Mouse (Mus musculus) embryo, embryonic 11 days (tissue): ENCODE measurements around the gene Atoh8.

Experiments used
- DNase-seq: peaks from one replicate; pipeline ENCODE4 v3.0.0-alpha.2; 2015

Atoh8 gene

DNA sequence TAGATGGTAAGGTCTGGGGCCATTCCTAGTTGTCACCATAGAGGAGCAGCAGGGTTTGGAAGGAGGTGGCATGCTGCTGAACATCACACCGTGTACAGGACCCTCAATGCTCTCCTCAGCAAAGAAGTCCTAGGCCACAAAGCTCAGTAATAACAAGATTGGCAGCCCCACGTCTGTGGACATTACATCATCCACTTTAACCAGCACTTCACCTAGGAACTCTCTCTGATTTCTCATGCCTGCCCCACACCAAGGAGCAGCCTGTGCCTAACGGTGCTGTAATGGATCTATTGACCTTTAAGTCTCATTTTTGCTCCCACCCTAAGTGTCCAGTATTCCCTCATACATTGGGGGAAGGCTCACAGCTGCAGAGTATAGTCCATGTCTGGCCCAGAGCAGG, 9.7 kb downstream of the Atoh8 start:
- DNase-seq = no peak

DNA sequence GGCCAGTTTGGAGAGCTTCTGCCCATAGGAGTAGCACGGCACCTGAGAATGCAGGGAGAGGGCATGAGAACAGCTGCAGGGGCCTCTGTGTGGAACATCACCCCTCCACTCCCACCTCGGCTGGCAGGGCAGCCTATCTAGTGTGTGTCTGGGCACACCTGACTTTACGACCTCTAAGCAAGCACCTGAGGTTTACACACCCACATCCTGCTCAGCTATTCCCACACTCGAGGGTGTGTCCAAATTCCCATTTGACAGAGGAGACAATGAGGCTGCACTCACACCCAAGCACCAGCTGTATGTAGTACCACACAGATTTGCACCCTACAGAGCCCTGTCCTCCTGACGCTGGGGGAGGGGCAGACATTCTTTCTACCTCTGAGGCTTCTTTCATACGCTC, 11.5 kb downstream of the Atoh8 start:
- DNase-seq = no peak

DNA sequence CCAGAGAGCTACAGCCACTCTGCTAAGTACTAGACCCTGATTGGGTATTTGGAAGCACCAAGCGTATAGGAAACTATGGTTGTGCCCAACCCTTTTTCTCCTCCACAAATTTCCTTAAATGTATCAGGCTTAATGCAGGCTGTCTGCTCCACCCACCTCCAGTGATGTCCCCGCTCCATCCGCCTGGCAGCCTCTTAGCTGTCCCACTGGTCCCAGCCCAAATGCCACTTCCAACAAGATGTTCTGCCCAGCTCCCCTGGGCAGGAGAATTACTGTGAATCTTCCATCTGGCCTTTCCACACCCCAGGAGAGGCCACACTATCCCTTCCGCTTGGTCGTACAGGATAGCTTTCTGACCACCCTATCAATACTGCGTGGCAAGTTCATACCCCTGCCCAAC, 12.5 kb downstream of the Atoh8 start:
- DNase-seq = no peak

DNA sequence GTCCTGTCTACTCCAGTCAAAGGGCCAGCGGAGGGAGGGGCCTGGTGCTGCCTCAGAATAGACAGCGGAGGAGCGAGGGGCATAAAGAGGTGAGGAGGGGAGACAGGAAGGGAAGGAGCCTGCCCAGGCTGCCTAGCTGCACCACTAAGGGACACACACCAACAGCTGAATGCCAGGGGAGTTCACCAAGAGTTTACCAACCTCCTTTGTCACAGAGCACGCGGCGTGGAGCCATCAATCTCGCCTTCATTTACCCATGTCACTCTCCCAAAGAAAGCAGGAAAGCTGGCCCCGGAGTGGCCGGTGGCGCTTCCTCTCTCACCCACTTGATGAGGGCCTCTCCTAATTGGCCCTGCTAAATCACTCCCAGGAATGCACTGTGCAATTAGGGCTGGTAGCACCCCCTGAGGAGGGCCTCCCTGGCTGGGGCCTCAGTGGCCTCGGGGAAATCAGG, 13.1 kb downstream of the Atoh8 start:
- peak; percentile 65 for DNase-seq

DNA sequence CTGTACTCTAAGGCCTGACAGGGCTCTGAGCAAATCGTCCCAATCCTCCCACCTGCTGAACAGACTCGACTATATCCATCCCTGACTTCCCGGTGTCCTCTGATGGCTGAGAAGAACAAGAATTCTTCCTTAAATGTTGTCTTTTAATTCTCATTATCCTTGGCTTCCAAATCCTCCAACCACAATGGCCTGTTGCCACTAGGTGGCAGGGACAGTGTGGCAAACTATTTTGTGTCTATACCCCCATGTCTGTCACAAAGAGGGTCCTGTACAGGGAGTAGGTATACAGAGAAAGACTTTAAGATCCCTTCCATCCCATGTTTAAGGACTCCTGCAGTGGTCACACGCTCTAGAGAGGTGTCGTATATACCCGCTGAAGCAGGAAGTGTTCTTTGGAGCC, 14.1 kb downstream of the Atoh8 start:
- no peak for DNase-seq

DNA sequence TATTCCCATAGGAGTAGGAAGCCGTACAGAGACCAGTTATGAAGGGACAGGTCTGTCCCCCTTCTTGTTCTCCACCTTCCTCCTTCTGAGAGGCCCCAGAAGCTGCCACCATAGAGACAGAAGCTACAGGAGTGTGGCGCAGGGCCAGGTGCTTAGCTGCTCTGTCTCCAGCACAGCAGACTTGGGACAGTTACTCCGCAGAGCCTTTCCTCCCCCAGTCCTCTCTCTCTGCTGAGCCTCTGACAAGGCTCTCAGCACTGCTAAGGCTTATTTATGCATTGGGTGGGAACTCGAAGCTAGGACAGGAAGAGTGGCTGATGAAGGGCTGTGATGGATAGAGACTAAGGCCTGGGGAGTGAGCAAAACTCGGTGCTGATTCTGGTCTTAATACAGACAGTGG, 15.8 kb downstream of the Atoh8 start:
- DNase-seq = no peak

DNA sequence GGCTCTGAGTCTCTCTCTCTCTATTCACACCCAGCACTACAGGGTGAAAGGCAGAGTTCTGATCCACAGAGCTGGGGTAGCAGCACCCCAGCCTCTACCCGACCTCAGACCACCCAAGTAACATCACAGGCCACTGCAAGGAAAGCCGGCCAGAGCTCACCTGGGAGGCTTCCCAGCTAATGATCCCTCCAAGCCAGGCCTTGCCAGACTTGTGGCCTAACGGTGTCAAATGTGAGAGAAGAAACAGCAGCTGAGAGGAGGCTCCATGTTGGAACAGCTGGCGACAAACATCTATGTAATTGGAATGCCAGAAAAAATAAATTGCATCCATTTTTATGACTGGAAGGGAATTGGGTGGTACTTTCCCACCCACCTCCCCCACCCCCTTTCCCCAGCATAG, 17.1 kb downstream of the Atoh8 start:
- no peak for DNase-seq

DNA sequence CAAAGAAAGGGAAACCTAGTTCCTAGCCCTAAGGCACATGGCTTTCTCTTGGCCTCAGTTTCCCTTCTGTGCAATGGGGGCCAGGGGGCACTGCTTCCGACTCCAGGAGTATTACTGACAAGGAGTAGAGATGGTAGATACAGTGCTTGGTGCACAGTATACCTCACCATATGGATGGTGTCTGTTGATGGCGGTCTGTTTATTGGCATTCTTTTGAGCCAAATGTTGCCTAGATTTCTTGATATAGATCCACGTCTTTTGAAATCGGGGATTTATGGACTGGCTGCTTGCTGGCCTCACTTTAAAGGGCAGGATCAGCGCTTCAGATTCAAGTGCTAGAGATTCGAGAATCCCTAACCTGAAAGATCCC, 18.0 kb downstream of the Atoh8 start:
- no peak for DNase-seq

DNA sequence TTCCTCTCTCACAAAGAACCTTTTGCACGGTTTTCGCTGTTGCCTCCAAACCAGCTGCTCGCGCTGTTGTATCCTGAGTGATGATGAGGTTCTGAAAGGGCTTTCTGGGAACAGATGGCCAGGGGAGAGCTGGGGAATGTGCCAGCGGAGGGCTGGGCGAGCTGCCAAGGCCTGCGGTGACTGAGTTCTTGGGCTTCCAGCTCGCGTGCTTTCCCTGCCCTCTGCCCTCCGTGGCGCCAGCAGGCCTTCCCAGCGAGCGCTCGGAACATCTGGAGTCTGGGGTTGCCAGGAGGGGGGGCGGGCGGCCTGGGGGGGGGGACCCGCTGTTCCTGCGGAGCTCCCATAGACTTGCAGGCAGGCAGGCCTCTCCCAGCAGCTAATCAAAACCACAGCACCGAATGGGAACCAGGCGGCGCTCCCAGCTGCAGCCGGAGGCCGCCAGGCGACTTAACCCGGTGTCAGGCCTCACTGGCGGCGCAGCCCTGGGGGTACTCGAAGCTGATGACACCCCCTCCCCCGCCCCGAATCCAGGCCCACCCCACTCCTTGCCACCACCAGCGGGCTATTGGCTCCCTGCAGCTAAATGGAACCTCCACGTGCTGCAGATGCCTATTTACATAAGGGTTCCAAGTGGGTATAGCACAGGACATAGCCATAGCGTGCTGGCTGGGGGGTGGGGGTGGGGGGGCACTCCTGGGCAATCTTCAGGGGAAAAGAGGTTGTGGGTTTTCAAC, 18.5 kb downstream of the Atoh8 start:
- peak; percentile 96 for DNase-seq

DNA sequence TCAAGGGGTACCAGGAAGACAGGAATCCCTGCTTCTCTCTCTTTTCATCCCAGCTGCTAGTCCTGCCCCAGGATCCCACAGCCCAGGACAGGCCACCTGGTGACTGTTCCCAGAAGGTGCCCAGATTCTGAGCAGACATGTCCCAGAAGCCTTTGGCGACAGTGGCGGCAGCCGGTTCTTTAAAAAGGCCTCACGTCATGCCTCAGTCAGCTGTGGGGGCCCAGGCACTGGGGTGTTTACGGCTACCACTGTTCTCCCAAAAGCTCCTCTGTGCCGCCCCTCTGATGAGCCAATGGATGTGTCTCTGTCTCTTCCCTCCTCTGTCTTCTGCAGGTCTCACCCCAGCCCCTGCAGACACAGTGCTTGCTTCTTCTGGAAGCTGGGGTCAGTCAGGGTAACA, 19.8 kb downstream of the Atoh8 start:
- DNase-seq = peak; percentile 43

DNA sequence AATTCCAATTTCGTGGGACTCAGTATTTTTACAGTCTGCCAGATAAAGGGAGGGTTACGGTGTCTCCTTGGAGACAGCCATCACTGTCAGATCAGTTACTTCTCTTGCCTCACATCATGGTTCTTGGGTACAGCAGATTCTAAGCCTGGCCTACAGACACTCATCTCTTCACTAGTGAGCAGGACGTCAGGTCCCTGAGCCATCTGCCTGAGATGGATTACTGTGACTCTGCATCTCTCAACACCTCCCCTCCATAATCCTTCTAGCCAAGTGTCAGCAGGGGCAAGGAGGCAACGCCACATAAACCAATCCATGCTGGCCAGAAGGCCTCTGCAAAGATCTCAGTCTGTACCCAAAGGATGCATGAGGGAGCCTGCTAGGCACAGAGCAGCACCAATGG, 24.0 kb downstream of the Atoh8 start:
- no peak for DNase-seq

DNA sequence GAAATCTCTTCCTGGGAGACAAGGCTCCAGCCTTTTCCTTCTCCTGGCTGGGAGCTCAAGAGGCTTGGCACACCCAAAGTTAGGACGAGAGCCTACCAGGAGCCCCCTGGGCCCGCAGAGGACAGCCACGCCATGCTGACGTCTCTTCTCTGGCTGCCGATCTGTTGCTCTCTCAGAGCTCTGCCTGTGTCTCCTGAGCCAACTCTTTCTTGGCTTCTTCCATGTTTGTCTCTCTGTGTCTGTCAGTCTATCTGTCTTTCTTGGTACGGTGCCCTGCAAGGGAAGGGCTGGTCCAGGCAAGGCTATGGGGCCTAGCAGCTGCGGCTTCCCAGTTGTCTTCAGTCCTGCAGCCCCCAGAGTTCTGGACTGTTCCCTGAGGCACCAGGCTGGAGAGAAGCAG, 24.6 kb downstream of the Atoh8 start:
- no peak for DNase-seq

DNA sequence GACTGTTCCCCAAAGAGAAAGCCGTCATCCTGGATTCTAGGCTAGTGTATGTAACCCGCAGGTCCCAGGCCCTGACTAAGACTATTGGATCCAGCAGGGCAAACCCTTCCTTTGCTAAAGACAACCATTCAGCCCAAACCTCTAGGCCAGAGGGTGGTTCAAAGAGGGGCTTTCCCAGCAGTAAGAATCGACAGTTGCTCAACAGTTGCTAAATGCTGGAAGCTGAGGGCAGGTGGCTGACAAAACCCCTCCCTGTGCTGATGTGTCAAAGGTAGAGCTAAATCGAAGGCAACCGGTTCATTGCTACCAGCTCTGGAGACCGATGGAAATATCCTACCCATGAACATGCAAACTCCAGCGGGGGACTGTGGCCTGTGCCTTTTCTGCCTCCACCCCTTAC, 25.6 kb downstream of the Atoh8 start:
- no peak for DNase-seq

DNA sequence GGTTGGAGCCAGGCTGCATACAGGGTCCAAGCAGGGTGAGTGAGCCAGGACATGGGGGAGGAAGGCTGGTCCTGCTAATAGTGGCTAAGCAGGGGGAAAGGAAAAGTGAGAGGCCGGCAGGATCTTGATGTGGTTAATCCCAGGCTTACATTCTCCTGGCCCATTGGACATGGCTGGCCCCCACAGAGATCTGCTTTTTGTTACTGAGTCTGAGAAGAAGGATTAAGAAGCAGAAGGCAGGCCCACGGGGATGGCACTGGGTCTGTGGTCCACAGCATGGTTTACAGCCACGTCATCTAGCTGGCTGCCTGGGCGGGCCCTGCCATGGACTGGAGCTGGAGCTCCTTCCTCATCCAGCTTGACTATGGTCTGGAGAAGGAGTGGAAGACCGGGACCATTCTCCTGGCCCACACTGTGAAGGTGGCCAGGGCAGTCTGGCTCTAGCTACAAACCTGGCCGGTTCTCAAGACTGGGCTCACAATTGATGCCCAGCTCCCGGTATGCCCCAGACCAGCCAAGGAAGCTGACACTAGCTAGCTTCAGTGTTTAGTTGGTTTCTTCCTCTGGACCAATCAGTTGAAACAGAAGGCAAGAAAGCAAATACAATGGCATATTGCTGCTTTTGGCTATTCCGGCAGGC, 26.9 kb downstream of the Atoh8 start:
- no peak for DNase-seq

DNA sequence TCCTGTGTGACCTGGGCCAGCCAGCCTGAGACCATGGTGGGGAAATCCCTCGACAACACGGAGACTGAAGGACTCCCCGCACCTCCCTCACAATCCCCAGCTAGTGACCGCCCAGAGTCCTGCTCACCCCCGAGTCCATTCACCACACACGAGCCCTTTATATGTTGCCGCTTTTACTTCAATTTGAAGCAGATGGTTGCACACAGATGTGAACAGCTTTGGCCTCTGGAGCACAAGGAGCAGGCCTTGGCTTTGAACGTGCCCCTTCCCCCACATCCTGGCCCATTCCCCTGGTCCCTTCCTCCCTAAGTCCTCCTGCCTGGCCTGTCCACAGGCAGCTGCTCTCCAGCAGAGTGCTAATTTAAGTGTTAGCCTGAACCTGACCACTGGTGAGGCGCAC, 29.4 kb downstream of the Atoh8 start:
- DNase-seq = no peak

DNA sequence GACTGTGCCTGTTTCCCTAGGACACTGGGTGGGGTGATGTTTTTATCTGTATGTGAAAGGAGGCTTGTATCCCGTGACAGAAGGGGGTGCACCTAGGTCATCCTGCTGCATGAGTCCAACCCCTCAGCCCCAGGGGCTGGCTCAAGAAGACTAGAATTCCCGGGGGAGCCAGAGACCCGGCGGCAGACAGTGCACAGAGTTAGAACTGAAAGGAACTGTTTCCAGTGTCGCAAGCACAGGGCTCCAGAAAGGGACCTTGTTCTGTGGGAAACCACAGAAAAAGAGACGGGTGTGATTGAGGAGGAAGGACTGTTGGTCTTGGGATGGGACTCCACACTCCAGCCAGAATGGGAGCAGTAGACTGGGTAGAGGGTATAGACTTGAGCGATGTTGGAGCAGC, 30.5 kb downstream of the Atoh8 start:
- DNase-seq = no peak

DNA sequence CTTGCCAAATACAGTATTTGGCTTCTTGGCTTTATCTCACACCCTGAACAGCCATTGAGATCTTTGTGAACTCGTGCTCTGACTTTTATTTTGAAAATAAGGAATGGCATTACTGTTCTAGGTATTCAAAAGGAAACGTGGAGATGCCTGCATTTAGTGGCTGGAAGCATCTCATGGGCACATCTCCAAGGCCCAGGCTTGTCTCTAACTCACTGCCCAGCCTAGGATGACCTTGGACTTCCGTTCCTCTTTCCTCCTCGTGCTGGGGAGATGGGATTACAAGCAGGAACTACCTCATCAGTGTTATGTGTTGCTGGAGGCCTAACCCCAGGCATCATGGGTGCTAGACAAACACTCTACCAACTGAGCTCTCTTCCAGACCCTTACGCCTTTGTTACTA, 32.1 kb downstream of the Atoh8 start:
- no peak for DNase-seq

DNA sequence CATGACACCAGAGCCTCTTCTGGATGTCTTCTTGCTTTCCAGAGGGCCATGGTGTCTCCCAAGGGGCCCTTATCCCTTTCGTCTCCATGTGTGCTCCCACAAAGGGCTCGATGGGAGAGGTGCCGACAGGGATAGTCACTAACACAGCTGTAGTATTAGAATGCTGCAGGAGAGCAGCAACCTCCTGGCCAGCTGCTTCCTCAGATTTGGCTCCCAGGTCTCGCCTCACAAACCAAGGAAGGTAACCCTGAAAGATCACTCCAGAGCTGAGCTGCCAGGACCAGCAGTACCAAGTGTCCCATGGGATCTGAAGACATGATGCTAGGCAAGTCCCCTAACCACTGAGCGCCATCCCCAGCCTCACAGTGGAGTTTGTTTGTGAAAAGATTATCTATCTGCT, 32.6 kb downstream of the Atoh8 start:
- no peak for DNase-seq

DNA sequence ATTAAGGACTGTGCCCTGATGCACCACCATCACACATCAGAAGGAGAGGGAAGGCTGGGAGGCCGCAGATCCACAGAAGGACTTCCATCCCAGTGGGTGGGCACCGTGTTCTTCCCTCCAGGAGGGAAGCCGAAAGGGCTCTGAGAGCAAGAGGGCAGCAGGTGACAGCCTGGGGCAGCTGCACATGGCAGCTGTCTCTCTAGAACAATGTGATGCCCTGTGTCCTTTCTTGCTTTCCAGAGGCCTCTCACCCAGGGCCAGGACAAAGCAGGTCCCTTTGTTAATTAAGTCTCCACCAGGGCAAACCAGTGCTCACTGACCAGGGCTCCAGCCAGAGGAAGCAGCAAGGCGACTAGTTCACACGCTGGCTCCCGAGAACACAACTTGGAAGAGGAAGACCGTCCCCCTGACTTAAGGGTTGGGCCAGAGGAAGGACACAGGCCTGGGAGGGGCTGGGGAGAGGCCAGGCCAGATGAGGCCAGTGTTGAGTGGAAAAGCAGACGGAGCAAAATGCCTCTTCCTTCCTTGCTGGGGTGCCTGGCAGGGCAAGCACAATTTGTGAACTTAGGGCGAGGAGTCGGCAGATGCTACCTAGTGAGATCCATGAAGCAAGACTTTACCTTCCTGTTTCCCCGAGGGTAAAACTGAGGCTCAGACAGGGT, 34.7 kb downstream of the Atoh8 start:
- DNase-seq = no peak

DNA sequence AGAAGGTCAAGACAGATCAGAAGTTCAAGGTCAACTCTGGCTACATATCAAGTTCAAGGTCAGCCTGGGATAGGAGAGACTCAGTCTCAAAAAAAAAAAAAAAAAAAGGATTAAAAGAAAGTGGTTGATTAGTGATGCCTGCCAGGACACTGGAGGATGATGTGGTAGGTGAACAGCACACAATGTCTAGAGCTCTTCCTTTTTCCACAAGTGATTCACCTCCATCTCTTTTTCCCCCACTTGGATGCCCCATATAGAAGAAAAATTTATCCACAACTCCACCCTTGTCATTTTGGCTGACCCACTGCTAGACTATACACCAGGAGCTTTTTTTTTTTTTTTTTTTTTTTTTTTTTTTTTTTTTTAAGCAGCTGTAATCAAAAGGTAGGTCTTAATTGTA, 37.9 kb downstream of the Atoh8 start:
- no peak for DNase-seq

DNA sequence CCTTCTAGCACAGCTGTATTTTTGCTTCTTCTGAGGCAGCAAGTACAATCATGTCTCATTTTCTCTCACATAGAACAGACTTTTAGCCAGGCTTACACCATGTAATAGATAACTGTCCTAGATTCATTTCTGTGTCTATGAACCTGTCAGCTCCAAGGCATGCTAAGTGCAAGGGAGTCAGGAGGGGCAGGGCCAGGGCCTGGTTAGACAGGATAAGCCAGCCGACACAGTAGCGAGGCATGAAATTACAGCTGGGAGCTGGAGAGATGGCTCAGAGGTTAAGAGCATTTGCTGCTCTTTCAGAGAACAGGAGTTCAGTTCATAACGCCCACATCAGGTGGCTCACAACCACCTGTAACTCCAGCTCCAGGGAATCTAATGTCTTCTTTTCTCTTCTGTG, 38.7 kb downstream of the Atoh8 start:
- no peak for DNase-seq

DNA sequence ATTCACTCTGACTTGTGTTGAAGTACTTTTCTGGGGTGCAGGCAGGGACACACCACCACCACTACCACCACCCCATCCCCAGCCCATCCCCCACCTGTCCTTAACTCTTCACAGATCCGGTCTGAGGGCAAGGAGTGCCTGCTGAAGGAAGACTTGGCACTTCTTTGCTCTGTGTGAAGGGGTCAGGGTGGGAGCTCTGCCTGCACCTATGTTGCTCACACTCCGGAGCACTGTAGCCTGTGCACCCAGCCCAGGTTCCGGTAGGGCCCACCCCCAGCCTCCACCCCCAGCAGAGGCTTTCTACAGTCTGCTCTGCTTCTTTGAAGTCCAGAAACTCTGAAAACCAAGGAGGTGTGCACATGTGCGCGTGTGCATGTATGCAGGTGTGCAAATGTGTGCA, 44.8 kb downstream of the Atoh8 start:
- no peak for DNase-seq

DNA sequence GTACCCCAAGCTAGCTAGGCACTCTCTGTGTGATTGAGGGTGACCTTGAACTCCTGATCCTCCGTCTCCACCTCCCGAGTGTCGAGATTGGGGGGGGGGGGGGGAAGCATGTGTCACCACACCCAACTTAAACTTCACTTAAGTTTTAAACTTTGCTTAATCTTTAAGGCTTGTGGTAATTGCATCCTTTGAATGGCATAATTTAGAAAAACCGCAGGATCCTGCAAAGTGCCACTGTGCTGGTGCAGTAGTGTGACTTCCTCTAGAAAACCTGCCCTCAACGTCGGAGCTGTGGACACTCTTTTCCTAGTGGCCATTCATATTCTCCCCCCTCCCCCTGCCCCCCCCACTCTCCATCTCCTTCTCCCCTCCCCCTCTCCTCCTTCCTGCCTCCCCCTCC, 45.3 kb downstream of the Atoh8 start:
- DNase-seq = no peak

DNA sequence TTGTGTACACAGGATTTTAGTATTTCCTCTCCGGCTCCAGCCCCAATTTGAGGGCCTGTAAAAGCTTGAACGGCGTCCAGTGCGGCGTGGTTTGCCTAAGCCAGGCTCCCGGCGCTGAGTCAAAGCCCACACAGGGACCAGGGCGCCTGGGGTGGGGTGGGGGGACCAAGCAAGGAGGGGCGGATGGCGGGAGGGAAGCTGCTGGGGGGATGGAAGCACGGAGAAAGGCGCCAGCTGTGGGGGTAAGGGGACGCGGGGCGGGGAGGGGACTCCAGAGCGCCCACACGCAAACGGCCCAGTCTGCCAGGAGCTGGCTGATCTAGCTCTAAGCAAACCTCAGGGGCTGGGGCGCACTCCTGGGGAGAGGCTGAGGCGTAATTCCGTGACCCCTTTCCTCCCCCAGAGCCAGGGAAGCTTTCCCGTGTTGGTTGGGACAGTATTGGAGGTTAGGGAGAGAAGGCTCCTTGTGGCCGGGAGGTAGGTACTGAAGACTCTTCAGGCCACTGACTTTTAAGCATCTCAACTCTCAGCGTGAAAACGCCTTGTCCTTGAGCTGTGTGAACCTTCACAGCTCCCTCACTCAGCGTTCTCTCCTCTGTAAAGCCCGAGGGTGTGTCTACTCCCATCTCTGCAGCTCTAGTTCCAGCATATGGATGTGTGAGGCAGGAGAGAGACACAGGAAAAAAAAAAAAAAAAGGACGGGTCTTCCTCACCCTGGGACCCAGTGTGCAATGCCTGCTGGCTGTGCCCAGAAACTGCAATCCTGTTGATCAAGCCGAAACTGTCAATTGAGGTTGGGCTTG, 46.1 kb downstream of the Atoh8 start:
- peak; percentile 67 for DNase-seq
